Mouse (Mus musculus): Measurements from ENCODE around the gene Pianp. TPM values are rescaled to one million over a fixed set of nuclear protein-coding genes. Genes with fewer than 3 reads are reported as not detected.

Gene Pianp
- polyA plus RNA-seq, 1 experiment from 2014 or later = 0.74 TPM

DNA sequence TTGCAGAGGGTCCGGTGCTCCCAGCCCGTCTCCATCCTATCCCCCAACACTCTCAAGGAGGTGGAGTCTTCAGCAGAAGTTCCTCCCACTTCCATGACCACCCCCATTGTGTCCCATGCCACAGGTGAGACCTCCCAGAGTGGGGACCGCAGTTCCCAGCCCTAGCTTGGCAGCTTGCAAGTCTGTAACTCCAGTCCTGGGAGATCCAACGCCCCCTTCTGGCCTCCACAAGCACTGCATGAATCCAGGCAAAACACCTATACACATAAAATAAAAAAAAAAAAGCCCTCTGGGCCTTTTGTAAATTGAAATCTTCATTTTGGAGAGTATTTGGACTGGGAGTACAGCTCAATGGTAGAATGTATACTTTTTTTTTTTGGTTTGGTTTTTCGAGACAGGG is 54.7 kb downstream of the Pianp start:
- no peaks in the 10 kb centered on the region for H3K9me3 ChIP-seq
- H3K27me3 ChIP-seq = no peaks in the 10 kb centered on the region
- H3K27ac ChIP-seq = no peak overlapping the region
- no peaks in the 10 kb centered on the region for H3K4me1 ChIP-seq
- H3K4me2 ChIP-seq = no peak overlapping the region
- no peak overlapping the region for H3K9ac ChIP-seq
- H3K4me3 ChIP-seq = no peak overlapping the region
- no peak for ATAC-seq (ENCODE audit: borderline replicate concordance, extremely low read depth, low FRiP score, low TSS enrichment)
- 62% methylated on average over 5 of the region's 5 CpGs for WGBS
- H3K36me3 ChIP-seq = peaks cover 67% of the 10 kb centered on the region

Other genes with a start within 250 kb of the Pianp start
- not detected in 2 replicates for gene Gm45234, start 240.7 kb upstream of the Pianp start, polyA plus RNA-seq (2015; fragmentation: Nextera tagmentation; extraction: Ambion mirVana)
- 15.6 and 16.1 TPM in 2 replicates for gene Atn1, start 240.2 kb upstream of the Pianp start, polyA plus RNA-seq (2015; fragmentation: Nextera tagmentation; extraction: Ambion mirVana)
- gene Eno2, start 227.0 kb upstream of the Pianp start, polyA plus RNA-seq (2015; fragmentation: Nextera tagmentation; extraction: Ambion mirVana) = 2.1 and 3.4 TPM in 2 replicates
- 11.7 and 13.7 TPM in 2 replicates for gene Lrrc23, start 217.0 kb upstream of the Pianp start, polyA plus RNA-seq (2015; fragmentation: Nextera tagmentation; extraction: Ambion mirVana)
- gene Spsb2, start 188.0 kb upstream of the Pianp start, polyA plus RNA-seq (2015; fragmentation: Nextera tagmentation; extraction: Ambion mirVana) = 11.6 and 12.7 TPM in 2 replicates
- gene Tpi1, start 182.4 kb upstream of the Pianp start, polyA plus RNA-seq (2015; fragmentation: Nextera tagmentation; extraction: Ambion mirVana) = 712 and 746 TPM in 2 replicates
- 149 and 152 TPM in 2 replicates for gene Usp5, start 167.2 kb upstream of the Pianp start, polyA plus RNA-seq (2015; fragmentation: Nextera tagmentation; extraction: Ambion mirVana)
- gene Cdca3, start 167.1 kb upstream of the Pianp start, polyA plus RNA-seq (2015; fragmentation: Nextera tagmentation; extraction: Ambion mirVana) = 188 and 197 TPM in 2 replicates
- 0.38 and 1.1 TPM in 2 replicates for gene Gnb3, start 156.4 kb upstream of the Pianp start, polyA plus RNA-seq (2015; fragmentation: Nextera tagmentation; extraction: Ambion mirVana)
- gene P3h3, start 138.9 kb upstream of the Pianp start, polyA plus RNA-seq (2015; fragmentation: Nextera tagmentation; extraction: Ambion mirVana) = 23.9 and 26.9 TPM in 2 replicates
- gene Gpr162, start 132.7 kb upstream of the Pianp start, polyA plus RNA-seq (2015; fragmentation: Nextera tagmentation; extraction: Ambion mirVana) = 0.54 and 0.59 TPM in 2 replicates
- gene Cd4, start 108.5 kb upstream of the Pianp start, polyA plus RNA-seq (2015; fragmentation: Nextera tagmentation; extraction: Ambion mirVana) = 0.08 and 0.26 TPM in 2 replicates
- gene Lag3, start 85.0 kb upstream of the Pianp start, polyA plus RNA-seq (2015; fragmentation: Nextera tagmentation; extraction: Ambion mirVana) = 2.3 TPM in 2 replicates
- 454 and 458 TPM in 2 replicates for gene Ptms, start 76.6 kb upstream of the Pianp start, polyA plus RNA-seq (2015; fragmentation: Nextera tagmentation; extraction: Ambion mirVana)
- 378 and 389 TPM in 2 replicates for gene Mlf2, start 65.3 kb upstream of the Pianp start, polyA plus RNA-seq (2015; fragmentation: Nextera tagmentation; extraction: Ambion mirVana)
- gene Cops7a, start 31.2 kb upstream of the Pianp start, polyA plus RNA-seq (2015; fragmentation: Nextera tagmentation; extraction: Ambion mirVana) = 142 and 151 TPM in 2 replicates
- 21.3 and 24.4 TPM in 2 replicates for gene Zfp384, start 12.5 kb downstream of the Pianp start, polyA plus RNA-seq (2015; fragmentation: Nextera tagmentation; extraction: Ambion mirVana)
- gene Ing4, start 43.1 kb downstream of the Pianp start, polyA plus RNA-seq (2015; fragmentation: Nextera tagmentation; extraction: Ambion mirVana) = 138 and 149 TPM in 2 replicates
- 10.8 and 12.9 TPM in 2 replicates for gene Acrbp, start 53.0 kb downstream of the Pianp start, polyA plus RNA-seq (2015; fragmentation: Nextera tagmentation; extraction: Ambion mirVana)
- gene Lpar5, start 71.2 kb downstream of the Pianp start, polyA plus RNA-seq (2015; fragmentation: Nextera tagmentation; extraction: Ambion mirVana) = 0.38 and 0.69 TPM in 2 replicates
- gene Chd4, start 99.3 kb downstream of the Pianp start, polyA plus RNA-seq (2015; fragmentation: Nextera tagmentation; extraction: Ambion mirVana) = 68.5 and 69.3 TPM in 2 replicates
- gene Nop2, start 135.2 kb downstream of the Pianp start, polyA plus RNA-seq (2015; fragmentation: Nextera tagmentation; extraction: Ambion mirVana) = 56.5 and 58.8 TPM in 2 replicates
- 5.7 and 6.8 TPM in 2 replicates for gene Iffo1, start 148.5 kb downstream of the Pianp start, polyA plus RNA-seq (2015; fragmentation: Nextera tagmentation; extraction: Ambion mirVana)
- 1,765 and 1,844 TPM in 2 replicates for gene Gapdh, start 169.8 kb downstream of the Pianp start, polyA plus RNA-seq (2015; fragmentation: Nextera tagmentation; extraction: Ambion mirVana)
- 136 and 139 TPM in 2 replicates for gene Ncapd2, start 195.0 kb downstream of the Pianp start, polyA plus RNA-seq (2015; fragmentation: Nextera tagmentation; extraction: Ambion mirVana)
- gene Mrpl51, start 195.1 kb downstream of the Pianp start, polyA plus RNA-seq (2015; fragmentation: Nextera tagmentation; extraction: Ambion mirVana) = 208 and 224 TPM in 2 replicates
- gene Vamp1, start 218.9 kb downstream of the Pianp start, polyA plus RNA-seq (2015; fragmentation: Nextera tagmentation; extraction: Ambion mirVana) = 4.2 and 5.4 TPM in 2 replicates
- gene Tapbpl, start 235.2 kb downstream of the Pianp start, polyA plus RNA-seq (2015; fragmentation: Nextera tagmentation; extraction: Ambion mirVana) = 7.0 and 10.9 TPM in 2 replicates
- gene Cd27, start 240.3 kb downstream of the Pianp start, polyA plus RNA-seq (2015; fragmentation: Nextera tagmentation; extraction: Ambion mirVana) = 2.6 and 4.5 TPM in 2 replicates